Mouse (Mus musculus) ovary, adult 2 months (tissue): Measurements from ENCODE around the gene Lzts2. TPM values are rescaled to one million over a fixed set of nuclear protein-coding genes. Genes with fewer than 3 reads are reported as not detected.

ENCODE experiments used
- polyA plus RNA-seq: library from polyadenylated mRNA; depleted of rRNA; stranded (reverse); fragments of >200 nt; gene quantifications from 2 replicates; pipeline ENCODE4 v1.2.3, GENCODE M21; 2012; rRNA removed

The Lzts2 gene
- 211 and 271 TPM in 2 replicates for polyA plus RNA-seq

GRCm38 (mm10) chr19:45014335-45014971, at the start of gene Lzts2:
Lzts2 (plus strand) TSS chr19:45014414.

GRCm38 (mm10) chr19:44988831-44989566, 25.2 kb upstream of the Lzts2 start, which contains the start of gene Sema4g:
Sema4g (plus strand) TSS chr19:44989101.

GRCm38 (mm10) chr19:45005444-45005843, 8.8 kb upstream of the Lzts2 start, which contains the start of gene Twnk:
Twnk (plus strand) TSS chr19:45005663.

DNA sequence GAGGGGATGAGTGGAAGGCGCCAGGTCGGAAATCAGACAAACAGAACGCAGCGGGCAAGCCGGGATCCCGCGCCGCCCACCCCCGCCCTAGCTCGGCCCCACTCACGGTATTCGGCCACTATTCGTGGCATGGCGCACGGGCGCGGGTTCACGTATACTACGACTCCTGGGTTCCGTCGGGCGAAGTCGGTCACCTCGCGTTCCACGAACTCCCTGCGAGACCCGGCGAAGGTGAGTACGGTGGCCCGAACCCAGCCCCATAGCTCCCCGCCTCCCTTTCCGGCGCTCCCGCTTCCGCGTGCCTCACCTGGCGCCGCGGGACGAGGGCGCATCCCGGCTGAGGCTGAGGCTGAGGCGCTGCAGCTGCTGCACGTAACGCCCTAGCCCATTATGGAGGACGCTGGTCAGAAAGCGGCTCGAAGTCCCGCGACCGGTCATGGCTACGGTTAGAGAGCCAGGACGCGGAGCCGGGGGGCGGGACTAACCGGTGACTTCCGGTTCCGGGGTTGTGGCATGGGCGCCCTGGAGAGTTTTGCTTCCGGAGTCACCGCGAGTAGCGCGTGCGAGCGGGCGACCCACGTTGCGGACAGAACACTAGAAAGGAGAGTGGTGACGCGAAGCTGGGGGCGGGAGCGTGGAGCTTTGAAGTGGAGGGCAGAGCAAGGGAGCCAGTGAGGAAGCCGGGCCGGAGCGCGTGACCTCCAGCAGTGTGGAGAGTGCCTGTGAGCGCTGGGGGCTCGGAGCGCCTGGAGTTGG, 8.1 kb upstream of the Lzts2 start, which contains the start of gene Mrpl43:
Gene Mrpl43, minus strand, starts transcription at position 486 of the 756 bp plus-strand sequence.

GRCm38 (mm10) chr19:45045651-45046050, 31.4 kb downstream of the Lzts2 start, which contains the start of gene Pdzd7:
Pdzd7 (minus strand) TSS chr19:45045717.

GRCm38 (mm10) chr19:45047417-45047934, 33.3 kb downstream of the Lzts2 start, which contains the start of gene Sfxn3:
Sfxn3 (plus strand) TSS chr19:45047503.

GRCm38 (mm10) chr19:45074580-45075322, 60.5 kb downstream of the Lzts2 start, which contains the start of gene Kazald1:
Kazald1 (plus strand) TSS chr19:45075241.

Other genes starting within 250 kb of the Lzts2 start
- gene Slf2, start 83.3 kb upstream of the Lzts2 start, polyA plus RNA-seq, result 143 and 268 TPM in 2 replicates
- gene Sema4g, start 25.3 kb upstream of the Lzts2 start, polyA plus RNA-seq, result 21.8 and 29.1 TPM in 2 replicates
- gene Twnk, start 8.8 kb upstream of the Lzts2 start, polyA plus RNA-seq, result 17.5 and 19.7 TPM in 2 replicates
- gene Mrpl43, start 8.0 kb upstream of the Lzts2 start, polyA plus RNA-seq, result 114 and 134 TPM in 2 replicates
- 2.7 and 2.9 TPM in 2 replicates for gene Pdzd7, start 31.3 kb downstream of the Lzts2 start, polyA plus RNA-seq
- 65.6 and 73.5 TPM in 2 replicates for gene Sfxn3, start 33.1 kb downstream of the Lzts2 start, polyA plus RNA-seq
- gene Kazald1, start 60.8 kb downstream of the Lzts2 start, polyA plus RNA-seq, result 53.1 and 54.8 TPM in 2 replicates
- gene Tlx1, start 136.3 kb downstream of the Lzts2 start, polyA plus RNA-seq, result not detected in 2 replicates
- 0.28 and 0.92 TPM in 2 replicates for gene Lbx1, start 221.4 kb downstream of the Lzts2 start, polyA plus RNA-seq